Mouse (Mus musculus) layer of hippocampus, adult 9-10 months (tissue): ENCODE results near the gene Slc34a3.
A peak's percentile ranks its signal among the peaks of the same experiment; 100 is the strongest.

Experiments used
- DNase-seq: peaks from one replicate; pipeline ENCODE4 v3.0.0; 2022; ENCODE audit warnings: low spot score

Gene Slc34a3

DNA sequence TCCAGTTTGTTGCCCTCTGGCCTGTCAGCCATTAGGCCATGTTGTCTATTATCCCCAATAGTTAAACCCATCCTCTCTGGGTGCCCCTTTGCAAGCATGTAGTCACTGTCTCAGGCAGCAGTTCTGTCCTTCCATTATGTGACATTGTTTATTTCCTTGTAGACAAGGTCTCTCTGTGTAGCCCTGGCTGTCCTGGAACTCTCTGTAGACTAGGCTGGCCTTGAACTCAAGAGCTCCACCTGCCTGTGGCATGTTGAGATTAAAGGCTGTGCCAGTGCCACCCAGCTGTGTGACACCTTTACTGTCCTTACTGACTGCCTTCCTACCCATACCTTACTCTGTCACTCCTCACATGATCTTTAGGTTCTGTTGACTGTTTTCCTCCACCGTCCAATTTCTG lies 18.2 kb upstream of the Slc34a3 start:
- no peak for DNase-seq

GRCm38 (mm10) chr2:25246183-25247072 lies 12.3 kb upstream of the Slc34a3 start, which contains the start of gene AL732309.1:
Gene AL732309.1 (minus strand): TSS chr2:25246863.
- no peak for DNase-seq

DNA sequence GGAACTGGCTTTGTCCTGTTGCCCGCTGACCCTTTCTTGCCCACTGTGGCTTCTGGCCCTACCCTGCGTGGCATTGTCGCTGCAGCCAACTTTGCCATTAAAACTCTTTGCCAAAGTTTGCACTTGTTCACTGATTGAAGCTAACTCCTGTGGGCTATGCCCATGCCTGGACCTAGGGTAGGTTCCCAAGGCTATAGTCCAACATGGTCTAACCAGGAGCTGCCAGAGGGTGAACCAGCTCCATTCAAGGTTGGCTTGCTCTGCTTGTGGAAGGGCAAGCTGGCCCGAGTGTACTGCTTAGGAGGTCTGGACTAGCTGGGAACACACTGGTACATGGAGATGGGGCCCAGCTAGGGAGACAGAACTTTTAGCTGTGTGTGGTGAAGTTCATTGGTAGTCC lies 10.0 kb upstream of the Slc34a3 start:
- DNase-seq, result no peak

GRCm38 (mm10) chr2:25243342-25243741 lies 9.2 kb upstream of the Slc34a3 start:
- no peak for DNase-seq

DNA sequence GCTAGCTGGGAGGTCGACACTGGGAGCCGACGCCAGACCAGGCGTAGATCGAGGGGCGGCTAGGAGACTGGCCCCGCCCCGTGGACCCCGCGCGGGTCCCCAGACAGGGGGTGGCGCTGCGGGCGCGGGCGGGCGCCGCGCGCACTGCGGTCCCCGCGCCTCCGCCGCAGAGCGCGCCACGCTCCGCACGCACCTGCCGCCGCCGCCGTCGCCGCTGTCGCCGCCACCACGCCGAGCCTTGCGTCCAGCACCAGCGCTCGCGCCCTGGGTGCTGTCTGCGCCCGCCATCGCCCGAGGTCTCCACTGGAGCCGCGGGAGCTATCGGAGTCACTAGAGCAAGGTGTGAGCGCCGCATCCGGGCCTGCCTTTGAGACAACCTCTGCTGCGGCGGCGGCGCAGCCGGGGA lies 7.9 kb upstream of the Slc34a3 start, which contains the start of the genes Rnf208 and Cysrt1:
Gene Rnf208, plus strand, starts transcription at position 155 of the 406 bp plus-strand sequence.
Gene Cysrt1, minus strand, starts transcription at position 352 of the 406 bp plus-strand sequence.
- no peak for DNase-seq

- DNase-seq, result no peak
Observed at GRCm38 (mm10) chr2:25241438-25241775, 7.2 kb upstream of the Slc34a3 start.

DNA sequence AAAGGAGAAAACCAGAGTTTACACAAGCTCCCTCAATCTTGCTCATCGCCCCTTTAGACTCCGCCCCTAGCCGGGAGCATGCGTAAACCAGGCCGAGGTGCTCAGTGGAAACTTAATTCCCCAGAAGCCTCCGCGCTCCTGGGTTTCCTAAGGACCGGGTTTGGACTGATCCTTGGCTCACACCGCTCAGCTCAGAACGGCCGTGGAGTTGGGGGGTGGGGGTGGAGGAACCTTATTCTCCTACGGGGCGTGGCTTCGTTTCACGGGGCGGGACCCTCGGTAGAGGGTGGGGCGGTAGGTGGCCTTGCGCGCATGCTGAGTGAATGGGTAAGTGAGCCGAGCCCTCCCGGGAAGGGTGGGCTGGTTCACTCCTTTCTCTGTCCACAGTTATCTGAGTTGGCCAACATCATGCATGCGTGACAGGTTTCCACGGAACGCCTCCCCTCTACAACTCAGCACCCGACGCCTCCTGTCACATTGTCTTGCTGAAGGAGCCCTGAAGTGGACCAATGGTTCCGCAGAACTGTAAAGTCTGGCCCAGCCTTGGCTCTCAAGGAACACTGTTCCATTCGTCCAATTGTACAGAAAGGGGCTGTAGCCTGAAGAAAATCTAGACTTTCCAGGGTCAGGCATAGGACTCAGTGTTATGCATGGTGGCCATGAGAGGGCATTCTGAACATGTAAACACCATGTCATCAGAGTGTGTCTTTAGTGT lies 6.7 kb upstream of the Slc34a3 start:
- no peak for DNase-seq

DNA sequence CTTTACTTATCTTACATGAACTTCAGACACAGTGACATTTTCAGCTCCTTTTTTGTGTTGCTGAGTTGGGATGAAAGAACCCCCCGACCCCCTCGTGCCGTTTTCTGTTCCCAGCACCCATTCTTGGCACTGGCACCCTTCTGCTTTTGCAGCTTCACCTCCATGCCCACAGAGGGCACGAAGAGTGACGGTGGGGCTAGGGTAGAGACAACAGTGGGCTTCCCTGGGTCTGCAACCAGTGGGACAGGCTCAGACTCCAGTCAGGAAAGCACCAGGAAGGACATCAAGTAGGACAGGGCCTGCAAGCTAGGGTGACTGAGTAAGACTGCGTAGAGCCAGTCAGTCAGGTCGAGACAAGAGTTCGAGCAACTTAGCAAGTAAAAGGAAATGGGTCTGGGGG lies 6.1 kb upstream of the Slc34a3 start:
- DNase-seq, result no peak

DNA sequence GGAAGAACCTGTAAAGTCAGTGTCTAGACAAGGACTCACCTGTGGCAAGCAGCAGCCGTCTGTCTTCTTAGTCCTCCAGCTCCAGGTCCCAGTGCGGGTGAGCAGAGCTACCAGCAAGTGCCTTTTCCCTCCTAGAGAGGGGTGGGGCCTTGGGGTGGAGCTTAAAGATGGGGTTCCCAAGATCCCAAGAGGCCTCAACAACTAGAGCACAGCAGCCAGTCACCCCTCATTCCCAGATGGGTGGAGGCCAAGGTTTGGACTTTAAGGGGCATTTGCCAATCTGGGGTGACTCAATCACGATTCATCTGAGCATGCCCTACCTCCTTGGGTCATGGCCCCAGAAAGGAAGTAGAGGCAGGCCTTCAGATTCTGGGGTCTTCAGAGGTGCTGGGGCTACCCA lies 5.6 kb upstream of the Slc34a3 start:
- DNase-seq, result no peak

GRCm38 (mm10) chr2:25238106-25238505 lies 3.9 kb upstream of the Slc34a3 start:
- DNase-seq, result no peak

GRCm38 (mm10) chr2:25237522-25237921 lies 3.4 kb upstream of the Slc34a3 start:
- DNase-seq, result no peak

DNA sequence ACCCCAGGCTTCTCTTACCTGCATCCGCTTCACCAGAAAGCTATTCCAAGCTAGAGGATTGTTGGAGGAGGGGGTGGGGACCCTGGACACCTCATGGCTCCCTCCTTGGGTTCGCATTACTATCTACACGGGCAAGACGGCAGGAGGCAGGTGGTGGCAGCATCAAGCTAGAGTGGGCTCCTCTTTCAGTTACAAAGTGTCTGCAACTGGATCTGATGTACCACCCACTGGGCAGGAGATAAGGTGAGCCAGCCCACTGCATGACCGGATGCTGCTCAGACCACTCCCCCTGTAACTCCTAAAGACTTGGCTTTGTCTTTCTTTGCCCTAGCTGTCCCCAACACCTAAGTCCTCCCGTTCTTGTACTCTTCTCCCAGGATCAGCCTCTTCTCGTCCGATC lies 2.5 kb upstream of the Slc34a3 start, which contains the start of gene Rnf224:
Gene Rnf224, minus strand, starts transcription at position 174 of the 400 bp plus-strand sequence.
- no peak for DNase-seq

GRCm38 (mm10) chr2:25234551-25235220 lies 522 bp upstream of the Slc34a3 start:
- no peak for DNase-seq

GRCm38 (mm10) chr2:25233421-25233820 lies 743 bp downstream of the Slc34a3 start:
- no peak for DNase-seq

- DNase-seq, result no peak
Observed at GRCm38 (mm10) chr2:25231038-25231437, 3.1 kb downstream of the Slc34a3 start.

GRCm38 (mm10) chr2:25230581-25230980 lies 3.6 kb downstream of the Slc34a3 start:
- DNase-seq, result no peak

- DNase-seq, result no peak
Observed at GRCm38 (mm10) chr2:25229582-25229981, 4.6 kb downstream of the Slc34a3 start.

- no peak for DNase-seq
Observed at GRCm38 (mm10) chr2:25228995-25229530, 5.1 kb downstream of the Slc34a3 start.

DNA sequence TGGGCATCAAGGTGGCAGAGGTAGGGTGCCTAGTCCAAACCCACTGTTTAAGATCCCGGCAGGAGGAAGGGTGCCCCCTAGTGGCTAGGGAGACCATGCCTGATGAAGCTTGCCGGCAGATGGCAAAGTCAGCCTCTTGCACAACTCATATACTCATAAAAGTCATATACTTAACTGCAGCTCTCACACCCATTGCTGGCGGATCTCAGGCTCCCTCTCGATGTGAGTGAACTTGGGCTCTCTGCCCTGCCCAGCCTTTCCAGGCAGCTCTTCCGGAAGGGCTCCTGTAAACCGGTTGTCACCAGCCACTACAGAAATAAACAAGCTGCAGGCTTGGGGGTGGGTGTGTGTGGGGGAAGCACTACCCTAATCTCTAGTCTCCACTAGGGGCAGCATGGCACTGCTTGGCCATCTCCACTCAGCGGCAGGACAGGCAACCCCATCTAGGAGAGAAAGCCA lies 5.7 kb downstream of the Slc34a3 start:
- DNase-seq, result peak; percentile 79

DNA sequence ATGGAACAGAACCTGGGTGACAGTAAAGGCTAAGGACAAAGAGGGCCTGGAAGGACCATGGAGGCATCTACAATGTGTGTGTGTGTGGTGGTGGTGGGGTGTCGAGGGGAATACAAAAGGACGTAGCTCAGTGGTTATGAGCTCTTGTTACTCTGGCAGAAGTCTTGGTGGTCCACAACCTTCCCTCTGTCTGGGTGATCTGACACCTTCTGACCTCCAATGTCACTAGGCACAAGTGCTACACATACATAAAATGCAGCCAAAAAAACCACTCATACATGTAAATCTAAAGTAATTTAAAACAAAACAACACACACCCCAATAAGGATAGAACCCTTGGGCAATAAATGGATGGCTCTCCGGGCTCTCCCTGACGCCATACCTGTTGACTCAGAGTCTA lies 6.8 kb downstream of the Slc34a3 start:
- DNase-seq, result no peak

DNA sequence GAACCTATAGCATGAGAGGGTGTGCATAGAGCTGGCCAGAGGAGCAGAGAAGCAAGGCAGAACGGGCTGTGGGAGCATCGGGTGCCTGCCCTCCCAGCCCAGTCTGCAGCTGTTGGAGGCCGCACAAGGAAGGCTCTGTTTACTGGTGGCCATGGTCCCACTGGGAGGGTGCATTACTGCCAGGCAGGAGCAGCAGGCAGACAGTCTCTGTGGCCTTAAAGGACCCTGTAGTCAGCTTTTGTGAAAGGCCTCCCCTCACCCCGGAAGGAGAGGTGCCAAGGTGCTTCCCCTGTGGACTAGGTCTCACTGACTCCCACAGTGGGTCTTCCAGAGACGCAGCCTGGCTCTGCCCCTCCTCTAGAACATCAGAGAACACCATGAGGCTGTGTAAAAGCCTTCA lies 7.3 kb downstream of the Slc34a3 start:
- peak; percentile 26 for DNase-seq

DNA sequence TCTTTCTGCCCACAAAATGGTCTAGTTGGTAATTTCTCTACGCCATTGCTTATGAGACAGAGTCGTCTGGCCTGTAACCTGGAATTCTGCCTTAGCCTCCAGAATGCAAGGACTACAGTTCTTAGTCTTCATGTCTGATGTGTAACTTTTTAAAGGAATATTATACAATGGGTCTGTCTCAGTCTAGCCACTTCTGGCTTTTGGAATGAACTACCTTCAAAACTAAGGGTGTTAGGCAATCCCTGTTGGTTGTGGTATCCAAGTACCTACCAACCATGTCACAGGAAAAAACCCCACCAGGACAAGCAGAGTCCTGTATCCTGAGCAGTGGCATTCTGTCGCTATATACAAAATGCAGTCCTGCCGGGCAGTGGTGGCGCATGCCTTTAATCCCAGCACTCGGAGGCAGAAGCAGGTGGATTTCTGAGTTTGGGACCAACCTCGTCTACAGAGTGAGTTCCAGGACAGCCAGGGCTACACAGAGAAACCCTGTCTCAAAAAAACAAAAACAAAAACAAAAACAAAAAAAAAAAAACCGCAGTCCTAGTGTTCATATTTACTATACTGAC lies 8.3 kb downstream of the Slc34a3 start:
- DNase-seq, result no peak
